Mouse (Mus musculus) adrenal gland, postnatal 14 days (tissue): ENCODE data around the gene Mus81. TPM values are rescaled to one million over a fixed set of nuclear protein-coding genes. Genes with fewer than 3 reads are reported as not detected.
A peak's percentile ranks its signal among the peaks of the same experiment; 100 is the strongest.

Experiments used
- DNase-seq: peaks from one replicate; pipeline ENCODE4 v3.0.0; 2021; ENCODE audit warnings: mixed read lengths
- total RNA-seq: library from RNA; stranded (reverse); gene quantifications from 2 replicates; pipeline ENCODE4 v1.2.3, GENCODE M21; 2021

The Mus81 gene
- total RNA-seq, 1 experiment from 2014 or later = 22.3 TPM

- DNase-seq = no peak
Measured at GRCm38 (mm10) chr19:5444371-5444908, 43.8 kb downstream of the Mus81 start.

DNA sequence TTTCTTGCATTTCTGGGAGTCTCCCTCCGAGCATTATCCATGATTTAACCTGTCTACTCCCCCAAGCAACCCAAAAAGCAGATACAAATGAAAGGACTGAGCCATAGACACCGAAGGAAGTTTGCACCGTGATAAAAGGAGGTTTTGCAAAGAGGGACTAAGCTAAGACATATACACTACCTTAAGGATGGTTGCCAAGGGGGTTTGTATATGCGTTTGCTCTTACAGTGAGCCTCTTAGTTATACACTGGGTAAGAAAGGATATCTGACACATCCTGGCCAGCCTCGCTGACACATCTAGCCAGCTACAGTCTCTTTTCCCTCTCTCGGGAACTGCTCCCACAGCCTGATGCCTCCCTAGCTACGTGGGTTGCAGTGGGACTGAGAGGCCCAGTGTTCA is 54.3 kb downstream of the Mus81 start:
- DNase-seq = no peak

DNA sequence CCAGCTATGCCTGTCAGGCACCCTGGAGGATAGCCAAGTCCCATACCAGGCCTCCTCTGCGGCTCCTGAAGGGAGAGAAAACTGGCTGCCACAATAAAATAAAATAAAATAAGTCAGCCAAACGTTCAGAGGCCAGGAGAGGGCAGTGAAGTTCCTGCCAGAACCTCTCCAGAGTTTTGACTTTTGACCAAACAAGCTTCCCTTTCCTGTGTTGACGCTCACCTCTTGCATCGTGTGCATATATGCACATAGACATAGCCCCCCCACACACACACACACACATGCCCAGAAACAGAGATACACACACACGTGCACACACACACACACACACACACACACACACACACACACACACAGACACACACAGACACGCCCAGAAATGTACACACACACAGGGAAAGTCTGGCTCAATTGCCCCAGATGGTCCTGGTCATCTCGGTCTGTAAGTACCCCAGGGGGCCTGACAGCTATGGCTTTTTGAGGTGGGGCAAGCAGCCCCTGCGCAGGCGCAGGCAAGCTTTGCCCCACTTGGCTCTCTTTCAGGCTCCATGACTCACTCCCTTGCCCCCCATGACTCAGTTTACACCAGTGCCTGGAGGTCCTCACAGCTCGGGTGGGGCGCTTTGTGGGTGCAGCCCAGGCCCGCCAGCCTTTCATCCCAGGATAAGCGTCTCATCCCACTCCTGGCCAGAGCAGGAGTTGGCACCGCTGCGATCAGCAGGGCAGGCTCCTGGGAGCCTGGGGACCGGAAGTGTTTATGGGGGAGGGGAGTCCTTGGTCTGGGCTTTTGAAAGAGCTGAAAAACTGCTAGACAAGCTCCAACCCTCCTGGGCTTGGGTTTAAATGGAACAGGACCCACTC is 55.0 kb downstream of the Mus81 start:
- DNase-seq = peak; percentile 84

Other genes starting within 250 kb of the Mus81 start
- 20.4 and 25.5 TPM in 2 replicates for gene Pacs1, start 215.3 kb downstream of the Mus81 start, total RNA-seq
- 167 and 170 TPM in 2 replicates for gene Sf3b2, start 192.9 kb downstream of the Mus81 start, total RNA-seq
- gene Gal3st3, start 190.1 kb downstream of the Mus81 start, total RNA-seq = 0.22 and 0.49 TPM in 2 replicates
- not detected in 2 replicates for gene Catsper1, start 152.7 kb downstream of the Mus81 start, total RNA-seq
- 1.3 and 2.8 TPM in 2 replicates for gene Cst6, start 138.8 kb downstream of the Mus81 start, total RNA-seq
- gene Eif1ad, start 121.7 kb downstream of the Mus81 start, total RNA-seq = 29.0 and 29.9 TPM in 2 replicates
- gene Banf1, start 121.2 kb downstream of the Mus81 start, total RNA-seq = 144 and 153 TPM in 2 replicates
- 73.0 and 75.7 TPM in 2 replicates for gene Sart1, start 99.7 kb downstream of the Mus81 start, total RNA-seq
- gene Tsga10ip, start 85.9 kb downstream of the Mus81 start, total RNA-seq = not detected in 2 replicates
- gene Drap1, start 63.4 kb downstream of the Mus81 start, total RNA-seq = 210 and 236 TPM in 2 replicates
- gene AI837181, start 63.3 kb downstream of the Mus81 start, total RNA-seq = 36.8 and 45.1 TPM in 2 replicates
- gene Fosl1, start 40.9 kb downstream of the Mus81 start, total RNA-seq = 0.98 and 1.1 TPM in 2 replicates
- 8.8 and 11.2 TPM in 2 replicates for gene Ccdc85b, start 30.5 kb downstream of the Mus81 start, total RNA-seq
- gene Fibp, start 27.8 kb downstream of the Mus81 start, total RNA-seq = 70.8 and 92.6 TPM in 2 replicates
- gene Ctsw, start 19.9 kb downstream of the Mus81 start, total RNA-seq = 0.85 and 4.2 TPM in 2 replicates
- 42.5 and 45.9 TPM in 2 replicates for gene Efemp2, start 14.4 kb downstream of the Mus81 start, total RNA-seq
- 640 and 706 TPM in 2 replicates for gene Cfl1, start 2.1 kb upstream of the Mus81 start, total RNA-seq
- 1.0 and 2.2 TPM in 2 replicates for gene 1700020D05Rik, start 15.4 kb upstream of the Mus81 start, total RNA-seq
- gene Snx32, start 22.1 kb upstream of the Mus81 start, total RNA-seq = 10.4 and 11.8 TPM in 2 replicates
- not detected in 2 replicates for gene Ovol1, start 72.2 kb upstream of the Mus81 start, total RNA-seq
- 7.3 and 8.0 TPM in 2 replicates for gene Ap5b1, start 79.6 kb upstream of the Mus81 start, total RNA-seq
- gene Rnaseh2c, start 113.5 kb upstream of the Mus81 start, total RNA-seq = 106 and 113 TPM in 2 replicates
- 54.8 and 62.0 TPM in 2 replicates for gene Kat5, start 121.8 kb upstream of the Mus81 start, total RNA-seq
- gene Rela, start 149.1 kb upstream of the Mus81 start, total RNA-seq = 60.7 and 65.1 TPM in 2 replicates
- 56.4 and 64.0 TPM in 2 replicates for gene Sipa1, start 175.3 kb upstream of the Mus81 start, total RNA-seq
- 50.4 and 51.2 TPM in 2 replicates for gene Map3k11, start 200.3 kb upstream of the Mus81 start, total RNA-seq
- 75.1 and 78.4 TPM in 2 replicates for gene Pcnx3, start 200.5 kb upstream of the Mus81 start, total RNA-seq
- gene Kcnk7, start 216.0 kb upstream of the Mus81 start, total RNA-seq = not detected in 2 replicates
- 29.1 and 29.3 TPM in 2 replicates for gene Ehbp1l1, start 237.9 kb upstream of the Mus81 start, total RNA-seq
- 41.3 and 50.4 TPM in 2 replicates for gene Fam89b, start 241.3 kb upstream of the Mus81 start, total RNA-seq